Mouse (Mus musculus): ENCODE measurements around the gene Ppm1l. TPM values are rescaled to one million over a fixed set of nuclear protein-coding genes. Genes with fewer than 3 reads are reported as not detected.
"Not testable (repeated sequence)": the region's sequence is repeated elsewhere in the genome, so short reads cannot be mapped to it uniquely, and the experiment has no call there.

Gene Ppm1l
- polyA plus RNA-seq, 1 experiment from 2014 or later: 23.8 TPM

DNA sequence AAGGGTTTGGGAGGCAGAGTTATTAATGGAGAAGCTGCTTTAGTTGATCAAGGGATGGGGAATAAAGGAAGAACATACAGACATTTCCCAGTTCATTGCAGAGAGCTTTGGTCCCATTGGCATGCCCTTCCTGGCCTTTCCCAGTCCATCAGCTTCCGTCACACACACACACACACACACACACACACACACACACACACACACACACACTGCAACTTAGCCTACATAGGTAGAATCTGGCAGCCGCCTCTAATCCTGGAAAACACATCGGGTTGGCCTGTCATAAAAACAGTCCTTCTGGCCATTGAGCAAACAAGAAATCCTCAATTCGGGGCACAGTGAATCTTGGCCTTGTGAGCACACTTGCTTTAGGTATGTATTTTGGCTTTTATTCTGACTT, 64.6 kb downstream of the Ppm1l start:
- no peak overlapping the region for H3K27ac ChIP-seq (replicated peaks)
- H3K36me3 ChIP-seq: no peaks in the 10 kb centered on the region
- no peak overlapping the region for H3K4me2 ChIP-seq (replicated peaks)
- H3K9ac ChIP-seq (replicated peaks): no peak overlapping the region
- H3K9me3 ChIP-seq: peaks cover 3% of the 10 kb centered on the region; the same call in 1 of the 2 replicates
- WGBS: 79% methylated on average over 4 of the region's 4 CpGs
- H3K27me3 ChIP-seq: no peaks in the 10 kb centered on the region
- no peak overlapping the region for H3K4me3 ChIP-seq
- H3K4me1 ChIP-seq: no peaks in the 10 kb centered on the region
- no peak for ATAC-seq (ENCODE audit: low FRiP score, low read depth)

DNA sequence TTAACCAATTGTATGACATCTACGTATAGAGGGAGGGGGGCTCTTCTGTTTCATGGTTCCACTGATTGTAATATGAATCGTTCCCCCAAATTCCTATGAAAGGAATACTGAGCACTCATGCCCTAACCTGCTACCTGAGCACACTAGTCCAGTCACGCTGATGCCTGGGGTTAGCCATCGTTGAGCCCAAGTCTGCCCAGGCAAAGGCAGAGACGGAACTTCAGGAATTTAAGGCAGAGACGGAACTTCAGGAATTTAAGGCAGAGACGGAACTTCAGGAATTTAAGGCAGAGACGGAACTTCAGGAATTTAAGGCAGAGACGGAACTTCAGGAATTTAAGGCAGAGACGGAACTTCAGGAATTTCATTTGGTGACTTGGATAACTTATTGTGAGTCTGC, 75.2 kb downstream of the Ppm1l start:
- 87% methylated on average over 10 of the region's 10 CpGs for WGBS
- not testable (repeated sequence) for H3K27ac ChIP-seq (replicated peaks); H3K4me2 ChIP-seq (replicated peaks); H3K9ac ChIP-seq (replicated peaks); ATAC-seq (ENCODE audit: low FRiP score, low read depth); H3K4me3 ChIP-seq; H3K27me3 ChIP-seq; H3K36me3 ChIP-seq; H3K4me1 ChIP-seq; H3K9me3 ChIP-seq

DNA sequence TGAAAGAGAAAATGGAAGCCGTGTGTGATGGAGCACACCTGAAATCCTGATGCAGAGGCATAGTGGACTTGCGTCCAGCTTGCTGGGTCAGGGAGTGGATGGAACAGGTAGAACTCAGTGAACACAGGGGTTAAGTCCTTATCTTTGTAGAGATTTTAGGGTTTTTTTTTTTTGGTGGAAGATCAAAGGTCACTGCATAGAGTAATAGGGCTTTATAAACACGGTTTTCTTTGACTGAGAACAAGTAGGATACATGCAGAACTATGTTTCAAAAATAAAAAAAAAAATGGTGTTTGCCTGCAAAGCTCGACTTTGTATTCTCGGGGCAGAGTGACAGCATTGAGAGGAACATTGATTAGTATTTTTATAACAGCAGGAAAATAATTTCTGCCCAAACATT, 75.6 kb downstream of the Ppm1l start:
- Histone ChIP-seq H3K36me3 (no peaks in the 10 kb centered on the region), H3K4me3 (no peak overlapping the region), H3K9me3 (no peaks in the 10 kb centered on the region), H3K4me1 (no peaks in the 10 kb centered on the region), H3K27ac (replicated peaks) (no peak overlapping the region), H3K27me3 (peaks cover 3% of the 10 kb centered on the region; the same call in 1 of the 2 replicates), H3K4me2 (replicated peaks) (no peak overlapping the region), H3K9ac (replicated peaks) (no peak overlapping the region)
- ATAC-seq (ENCODE audit: low FRiP score, low read depth): no peak
- 80% methylated on average over 5 of the region's 5 CpGs for WGBS

DNA sequence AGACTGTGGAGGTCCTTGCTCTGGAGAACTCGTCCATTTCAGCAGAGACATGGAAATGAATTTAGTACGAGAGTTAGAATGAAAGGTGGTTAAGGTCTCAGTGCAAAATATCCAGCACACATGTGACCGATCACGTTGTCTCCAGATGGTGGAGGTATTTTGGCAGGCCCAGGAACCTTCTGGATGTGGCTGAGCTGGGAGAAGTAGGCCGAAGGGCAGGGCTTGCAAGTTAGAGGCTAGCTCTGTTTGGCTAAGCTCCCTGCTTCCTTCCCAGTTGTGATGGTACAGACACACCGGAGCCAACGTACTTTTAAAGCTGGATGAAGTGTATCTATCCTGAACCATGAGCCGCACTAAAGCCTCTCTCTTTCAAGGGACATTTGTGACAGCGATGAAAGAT, 76.4 kb downstream of the Ppm1l start:
- H3K4me2 ChIP-seq (replicated peaks): no peak overlapping the region
- H3K27ac ChIP-seq (replicated peaks): no peak overlapping the region
- H3K9ac ChIP-seq (replicated peaks): no peak overlapping the region
- peaks cover 3% of the 10 kb centered on the region; the same call in 1 of the 2 replicates for H3K27me3 ChIP-seq
- ATAC-seq (ENCODE audit: low FRiP score, low read depth): no peak
- H3K9me3 ChIP-seq: no peaks in the 10 kb centered on the region
- H3K4me1 ChIP-seq: no peaks in the 10 kb centered on the region
- no peak overlapping the region for H3K4me3 ChIP-seq
- 90% methylated on average over 9 of the region's 9 CpGs for WGBS
- H3K36me3 ChIP-seq: no peaks in the 10 kb centered on the region

DNA sequence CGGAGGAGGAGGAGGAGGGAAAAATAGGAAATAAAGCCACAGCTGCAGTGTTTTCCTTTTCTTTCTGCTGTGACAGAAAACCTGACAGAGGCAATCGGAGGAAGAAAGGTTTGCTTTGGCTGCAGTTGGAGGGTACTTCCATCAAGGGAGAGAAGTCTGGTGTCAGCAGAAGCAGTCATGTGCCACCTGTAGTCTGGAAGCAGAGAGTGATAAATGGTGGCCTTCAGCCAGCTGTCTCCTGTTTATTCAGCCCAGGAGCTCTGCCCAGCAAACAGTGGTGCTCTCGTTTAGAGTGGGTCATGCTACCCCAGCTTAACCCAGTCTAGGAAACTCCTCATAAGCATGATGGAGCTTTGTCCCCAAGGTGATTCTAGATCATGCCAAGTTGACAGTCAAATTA, 77.3 kb downstream of the Ppm1l start:
- ATAC-seq (ENCODE audit: low FRiP score, low read depth): no peak
- H3K4me1 ChIP-seq: no peaks in the 10 kb centered on the region
- no peak overlapping the region for H3K4me3 ChIP-seq
- no peak overlapping the region for H3K9ac ChIP-seq (replicated peaks)
- no peaks in the 10 kb centered on the region for H3K9me3 ChIP-seq
- 87% methylated on average over 3 of the region's 3 CpGs for WGBS
- H3K27ac ChIP-seq (replicated peaks): no peak overlapping the region
- peaks cover 3% of the 10 kb centered on the region; the same call in 1 of the 2 replicates for H3K27me3 ChIP-seq
- H3K36me3 ChIP-seq: no peaks in the 10 kb centered on the region
- H3K4me2 ChIP-seq (replicated peaks): no peak overlapping the region

DNA sequence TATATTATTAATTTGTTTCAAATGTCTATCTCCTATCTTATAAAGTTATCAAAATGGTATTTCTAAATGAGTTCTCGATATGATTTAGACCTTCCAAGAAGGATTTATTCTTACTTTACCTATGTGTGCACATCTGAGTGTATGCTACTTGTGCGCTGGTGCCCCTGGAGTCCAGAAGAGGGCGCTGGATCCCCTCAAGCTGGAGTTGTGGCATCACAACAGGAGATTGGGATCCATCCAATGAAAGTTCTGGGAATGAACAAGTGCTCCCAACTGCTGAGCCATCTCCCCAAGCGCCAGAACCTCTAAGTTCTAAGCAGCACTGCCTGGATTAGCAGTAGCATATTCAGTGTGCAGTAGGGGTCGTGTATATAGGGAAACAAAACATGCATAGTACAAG, 78.4 kb downstream of the Ppm1l start:
- no peaks in the 10 kb centered on the region for H3K36me3 ChIP-seq
- H3K27ac ChIP-seq (replicated peaks): no peak overlapping the region
- 83% methylated on average over 5 of the region's 5 CpGs for WGBS
- H3K9ac ChIP-seq (replicated peaks): no peak overlapping the region
- peaks cover 7% of the 10 kb centered on the region for H3K27me3 ChIP-seq
- H3K9me3 ChIP-seq: no peaks in the 10 kb centered on the region
- no peak for ATAC-seq (ENCODE audit: low FRiP score, low read depth)
- H3K4me3 ChIP-seq: no peak overlapping the region
- no peaks in the 10 kb centered on the region for H3K4me1 ChIP-seq
- H3K4me2 ChIP-seq (replicated peaks): no peak overlapping the region

DNA sequence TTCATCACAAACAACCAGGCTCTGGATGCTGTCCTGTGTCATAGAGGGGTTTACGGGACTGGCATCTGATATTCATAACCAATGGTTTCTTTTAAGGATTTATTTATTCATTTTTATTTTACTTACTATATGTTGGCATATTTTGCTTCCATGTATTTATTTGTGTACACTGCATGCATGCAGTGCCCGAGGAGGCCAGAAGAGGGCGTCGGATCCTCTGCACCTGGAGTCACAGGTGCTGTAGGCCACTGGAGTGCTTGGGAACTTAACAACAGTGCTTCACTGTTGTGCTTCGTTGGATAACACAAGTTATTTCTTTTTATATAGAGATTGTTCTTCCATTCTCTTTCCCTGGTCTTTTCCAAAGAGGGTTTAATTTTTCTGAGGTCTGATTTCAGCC, 81.1 kb downstream of the Ppm1l start:
- H3K27me3 ChIP-seq: peaks cover 32% of the 10 kb centered on the region
- H3K4me3 ChIP-seq: no peak overlapping the region
- no peak for ATAC-seq (ENCODE audit: low FRiP score, low read depth)
- H3K27ac ChIP-seq (replicated peaks): no peak overlapping the region
- 66% methylated on average over 5 of the region's 5 CpGs for WGBS
- no peaks in the 10 kb centered on the region for H3K36me3 ChIP-seq
- no peak overlapping the region for H3K4me2 ChIP-seq (replicated peaks)
- no peaks in the 10 kb centered on the region for H3K9me3 ChIP-seq
- no peaks in the 10 kb centered on the region for H3K4me1 ChIP-seq
- no peak overlapping the region for H3K9ac ChIP-seq (replicated peaks)

DNA sequence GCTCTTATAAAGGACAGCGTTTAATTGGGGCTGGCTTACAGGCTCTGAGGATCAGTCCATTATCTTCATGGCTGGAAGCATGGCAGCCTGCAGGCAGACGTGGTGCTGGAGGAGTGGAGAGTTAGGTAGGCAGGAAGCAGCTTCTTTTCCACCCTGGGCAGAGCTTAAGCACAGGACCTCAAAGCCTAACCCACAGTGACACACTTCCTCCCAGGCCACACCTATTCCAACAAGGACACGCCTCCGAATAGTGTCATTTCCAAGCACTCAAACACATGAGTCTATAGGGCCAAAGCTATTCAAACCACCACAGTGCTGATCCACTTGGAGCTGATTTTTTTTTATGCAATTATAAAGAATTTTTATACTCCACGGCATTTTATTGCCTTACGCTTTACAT, 82.7 kb downstream of the Ppm1l start:
- no peaks in the 10 kb centered on the region for H3K9me3 ChIP-seq
- no peak overlapping the region for H3K9ac ChIP-seq (replicated peaks)
- no peak for ATAC-seq (ENCODE audit: low FRiP score, low read depth)
- H3K4me1 ChIP-seq: no peaks in the 10 kb centered on the region
- H3K27ac ChIP-seq (replicated peaks): no peak overlapping the region
- H3K27me3 ChIP-seq: peaks cover 47% of the 10 kb centered on the region
- no peak overlapping the region for H3K4me3 ChIP-seq
- no peaks in the 10 kb centered on the region for H3K36me3 ChIP-seq
- H3K4me2 ChIP-seq (replicated peaks): no peak overlapping the region
- 84% methylated on average over 6 of the region's 6 CpGs for WGBS

DNA sequence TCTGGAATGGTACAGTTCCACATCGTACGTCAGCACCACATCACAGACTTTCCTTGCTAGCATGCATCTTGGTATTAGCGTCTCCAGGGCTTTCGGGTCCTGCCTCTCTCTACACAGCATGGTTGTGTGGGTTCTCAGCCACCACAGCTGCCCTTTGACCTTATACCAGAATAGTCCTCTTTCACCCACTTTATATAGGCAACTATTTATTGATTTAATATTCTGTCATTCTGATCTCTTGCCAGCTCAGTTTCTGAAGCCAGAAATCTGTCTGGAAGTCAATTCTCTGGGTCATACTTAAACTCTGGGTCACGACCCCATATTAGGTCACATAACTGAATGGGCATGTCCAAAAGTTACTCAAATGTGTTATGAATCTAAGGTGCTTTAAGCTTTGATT, 86.5 kb downstream of the Ppm1l start:
- Histone ChIP-seq H3K4me1 (peaks cover 17% of the 10 kb centered on the region), H3K36me3 (no peaks in the 10 kb centered on the region), H3K9me3 (no peaks in the 10 kb centered on the region), H3K27me3 (peaks cover 71% of the 10 kb centered on the region), H3K27ac (replicated peaks) (no peak overlapping the region), H3K9ac (replicated peaks) (no peak overlapping the region), H3K4me3 (no peak overlapping the region), H3K4me2 (replicated peaks) (no peak overlapping the region)
- no peak for ATAC-seq (ENCODE audit: low FRiP score, low read depth)
- 85% methylated on average over 5 of the region's 5 CpGs for WGBS

DNA sequence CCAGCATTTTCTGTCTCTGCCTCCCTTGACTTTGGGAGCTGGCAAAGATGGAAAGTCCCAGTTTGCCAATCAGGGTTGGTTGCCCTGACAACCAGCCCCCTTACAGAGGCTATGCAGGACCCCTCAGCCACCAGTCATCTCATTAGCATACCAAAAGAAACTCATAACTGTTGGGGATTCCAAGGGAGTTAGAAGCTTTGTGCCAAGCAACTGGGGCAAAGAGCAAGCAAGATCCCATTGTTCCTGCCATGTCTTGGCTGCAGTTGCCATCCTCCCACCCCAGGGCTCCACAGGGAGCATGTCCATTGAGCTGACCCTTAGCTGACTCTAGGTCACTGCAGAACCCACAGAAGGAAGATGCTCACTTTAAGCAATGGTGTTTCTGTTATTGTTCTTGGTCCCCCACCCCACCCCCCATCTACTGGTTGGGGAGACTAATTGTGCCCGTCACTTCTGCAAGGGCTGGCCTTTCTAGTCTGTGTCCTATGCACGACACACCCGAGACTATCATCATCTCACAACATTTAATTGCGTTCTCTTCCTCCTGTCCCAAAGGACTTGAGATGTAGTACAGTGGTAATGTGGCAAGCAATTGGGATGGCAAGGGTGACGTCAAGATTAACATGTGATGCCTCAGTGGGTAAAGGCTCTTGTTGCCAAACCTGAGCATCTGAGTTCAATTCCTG, 89.7 kb downstream of the Ppm1l start:
- Histone ChIP-seq H3K4me1 (peaks cover 28% of the 10 kb centered on the region), H3K9me3 (no peaks in the 10 kb centered on the region), H3K9ac (replicated peaks) (no peak overlapping the region), H3K27me3 (peaks cover 81% of the 10 kb centered on the region), H3K4me3 (no peak overlapping the region), H3K27ac (replicated peaks) (no peak overlapping the region), H3K36me3 (no peaks in the 10 kb centered on the region), H3K4me2 (replicated peaks) (no peak overlapping the region)
- ATAC-seq (ENCODE audit: low FRiP score, low read depth): peak; percentile 90
- WGBS: 18% methylated on average over 5 of the region's 5 CpGs

DNA sequence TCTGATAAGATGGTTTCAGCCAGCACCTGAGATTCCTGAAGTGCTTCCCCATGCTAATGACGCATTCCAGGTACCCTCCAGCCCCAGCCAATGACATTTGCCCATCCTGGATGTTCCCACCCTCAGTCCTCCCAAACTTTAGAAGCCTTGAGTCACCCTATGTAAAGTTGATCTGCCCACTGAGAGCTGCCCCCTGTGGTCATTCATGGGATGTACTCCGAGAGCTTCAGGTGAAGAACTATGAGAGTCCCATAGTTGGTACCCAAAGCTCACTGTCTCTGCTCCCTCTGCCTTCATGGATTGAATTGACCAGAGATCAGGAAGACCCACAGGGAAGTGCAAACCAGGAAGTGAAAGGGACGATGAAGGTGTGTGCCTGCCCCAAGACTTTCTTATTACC, 91.4 kb downstream of the Ppm1l start:
- Histone ChIP-seq H3K4me3 (no peak overlapping the region), H3K27me3 (peaks cover 81% of the 10 kb centered on the region), H3K9ac (replicated peaks) (no peak overlapping the region), H3K36me3 (no peaks in the 10 kb centered on the region), H3K4me1 (peaks cover 28% of the 10 kb centered on the region), H3K9me3 (no peaks in the 10 kb centered on the region), H3K4me2 (replicated peaks) (no peak overlapping the region), H3K27ac (replicated peaks) (no peak overlapping the region)
- WGBS: 75% methylated on average over 3 of the region's 3 CpGs
- no peak for ATAC-seq (ENCODE audit: low FRiP score, low read depth)

DNA sequence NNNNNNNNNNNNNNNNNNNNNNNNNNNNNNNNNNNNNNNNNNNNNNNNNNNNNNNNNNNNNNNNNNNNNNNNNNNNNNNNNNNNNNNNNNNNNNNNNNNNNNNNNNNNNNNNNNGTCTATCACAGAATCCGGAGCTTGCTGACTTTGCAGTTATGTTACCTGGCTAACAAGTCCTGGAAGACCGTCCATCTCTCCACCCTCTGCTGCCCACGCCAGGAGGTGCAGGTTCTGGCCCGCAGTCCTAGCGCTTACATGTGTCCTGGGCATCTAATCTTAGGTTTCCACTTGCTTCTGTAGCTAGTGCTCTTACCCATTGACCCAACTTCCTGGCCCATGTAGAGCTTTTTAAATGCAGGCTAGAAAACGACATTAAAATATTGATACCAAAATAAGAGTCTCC, 99.5 kb downstream of the Ppm1l start:
- Histone ChIP-seq H3K9ac (replicated peaks) (no peak overlapping the region), H3K27me3 (peaks cover 50% of the 10 kb centered on the region), H3K27ac (replicated peaks) (no peak overlapping the region), H3K9me3 (no peaks in the 10 kb centered on the region), H3K4me2 (replicated peaks) (no peak overlapping the region), H3K4me3 (no peak overlapping the region), H3K36me3 (no peaks in the 10 kb centered on the region), H3K4me1 (no peaks in the 10 kb centered on the region)
- ATAC-seq (ENCODE audit: low FRiP score, low read depth): no peak
- 90% methylated on average over 6 of the region's 6 CpGs for WGBS

DNA sequence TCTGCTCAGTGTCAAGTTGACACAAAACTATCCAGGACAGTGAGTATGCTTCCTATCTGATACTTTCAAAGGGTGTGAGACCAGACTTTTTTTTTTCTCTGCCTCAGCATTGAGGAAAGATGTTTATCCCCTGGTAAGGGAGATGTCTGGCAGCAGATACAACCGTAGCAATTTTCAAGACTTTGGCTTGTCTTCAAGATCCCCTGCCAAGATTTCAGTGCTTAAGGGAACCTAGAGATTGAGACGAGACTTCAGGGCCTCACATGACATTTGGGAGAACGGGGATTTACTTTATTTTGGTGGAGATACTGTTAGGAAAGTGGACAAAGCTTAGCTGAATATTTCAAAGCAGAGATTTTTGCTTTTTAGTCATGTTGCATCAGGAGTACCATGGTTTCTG, 106.1 kb downstream of the Ppm1l start:
- ATAC-seq (ENCODE audit: low FRiP score, low read depth): no peak
- Histone ChIP-seq H3K36me3 (no peaks in the 10 kb centered on the region), H3K4me3 (no peak overlapping the region), H3K27me3 (peaks cover 27% of the 10 kb centered on the region), H3K9me3 (no peaks in the 10 kb centered on the region), H3K9ac (replicated peaks) (no peak overlapping the region), H3K4me2 (replicated peaks) (no peak overlapping the region), H3K4me1 (peaks cover 4% of the 10 kb centered on the region), H3K27ac (replicated peaks) (no peak overlapping the region)
- 85% methylated on average over 3 of the region's 3 CpGs for WGBS
